Mouse (Mus musculus): Measurements from ENCODE around the gene Ces1e. TPM values are rescaled to one million over a fixed set of nuclear protein-coding genes. Genes with fewer than 3 reads are reported as not detected.

Ces1e gene
- not detected for total RNA-seq (2023)

DNA sequence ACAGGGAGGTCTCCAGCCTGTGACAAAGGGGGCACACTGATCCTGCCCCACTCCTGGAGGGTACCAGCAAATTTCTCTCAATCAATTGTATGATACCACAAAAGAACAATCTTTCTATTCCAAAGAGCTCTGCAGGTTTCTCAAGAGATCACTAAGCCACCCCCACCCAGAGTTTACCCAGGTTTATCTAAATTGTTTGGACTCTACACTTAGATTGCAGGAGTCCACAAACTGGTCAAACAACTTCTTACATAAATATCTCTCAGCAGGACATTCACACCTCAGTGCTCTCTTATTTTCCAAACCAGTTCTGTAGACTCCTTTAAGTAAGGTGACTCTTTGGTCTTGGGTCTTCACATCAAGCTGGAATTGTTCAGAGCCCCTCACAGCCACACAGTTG, at the start of gene Ces1e:
Gene Ces1e, minus strand, starts transcription at position 174 of the 400 bp plus-strand sequence.

DNA sequence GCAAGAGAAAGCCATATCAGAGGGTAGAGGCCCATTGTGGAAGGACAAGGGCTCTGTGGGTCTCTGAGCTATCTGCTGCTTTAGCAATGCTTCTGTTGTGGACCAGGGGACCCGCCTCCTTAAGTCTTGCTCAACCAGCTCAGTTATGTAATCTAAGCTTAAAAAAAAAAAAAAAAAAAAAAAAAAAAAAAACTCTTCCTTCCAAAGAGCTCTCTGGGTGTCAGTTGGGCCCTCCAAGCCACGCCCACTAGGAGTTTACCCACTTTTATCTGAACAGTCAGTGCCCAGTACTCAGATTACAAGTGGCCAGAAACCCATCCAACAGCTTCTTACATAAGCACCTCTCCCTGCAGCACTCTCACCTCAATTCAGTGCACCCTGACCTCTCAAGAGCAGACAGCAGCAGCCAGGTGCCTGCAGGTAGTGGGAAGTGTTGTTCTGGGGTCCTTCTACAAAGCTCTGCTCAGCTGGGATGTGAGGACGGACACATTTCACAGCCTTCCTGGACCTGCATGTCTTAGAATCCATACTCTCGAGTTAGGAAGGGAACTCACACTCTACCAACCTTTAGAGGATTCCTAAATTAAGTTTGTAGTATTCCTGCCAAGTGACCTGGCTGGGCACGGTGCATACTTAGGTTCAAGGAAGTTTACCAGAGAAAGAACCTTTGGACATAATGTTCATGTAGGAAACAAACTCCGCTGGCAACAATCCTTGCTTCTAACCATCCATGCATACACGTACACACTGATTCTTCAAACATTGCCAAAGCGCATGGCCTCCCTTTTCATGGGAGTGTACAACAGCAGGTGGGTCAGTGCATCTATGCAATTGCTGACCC, 31.5 kb downstream of the Ces1e start, which contains the start of gene Ces1d:
Gene Ces1d, minus strand, starts transcription at position 154 of the 841 bp plus-strand sequence.

Other genes starting within 250 kb of the Ces1e start
- gene Ces1a, start 181.4 kb downstream of the Ces1e start, total RNA-seq (2023), result not detected
- not detected for gene Ces1b, start 149.6 kb downstream of the Ces1e start, total RNA-seq (2023)
- not detected for gene Ces1c, start 98.3 kb downstream of the Ces1e start, total RNA-seq (2023)
- 10 to 100 TPM; 12.3 to 13.8 TPM for gene Ces1d, start 31.8 kb downstream of the Ces1e start, total RNA-seq (2023)
- not detected for gene Ces1f, start 50.1 kb upstream of the Ces1e start, total RNA-seq (2023)
- gene Ces1g, start 107.7 kb upstream of the Ces1e start, total RNA-seq (2023), result not detected
- not detected for gene Ces1h, start 150.1 kb upstream of the Ces1e start, total RNA-seq (2023)